Mouse (Mus musculus): ENCODE data around the gene Pkd1l2.

DNA sequence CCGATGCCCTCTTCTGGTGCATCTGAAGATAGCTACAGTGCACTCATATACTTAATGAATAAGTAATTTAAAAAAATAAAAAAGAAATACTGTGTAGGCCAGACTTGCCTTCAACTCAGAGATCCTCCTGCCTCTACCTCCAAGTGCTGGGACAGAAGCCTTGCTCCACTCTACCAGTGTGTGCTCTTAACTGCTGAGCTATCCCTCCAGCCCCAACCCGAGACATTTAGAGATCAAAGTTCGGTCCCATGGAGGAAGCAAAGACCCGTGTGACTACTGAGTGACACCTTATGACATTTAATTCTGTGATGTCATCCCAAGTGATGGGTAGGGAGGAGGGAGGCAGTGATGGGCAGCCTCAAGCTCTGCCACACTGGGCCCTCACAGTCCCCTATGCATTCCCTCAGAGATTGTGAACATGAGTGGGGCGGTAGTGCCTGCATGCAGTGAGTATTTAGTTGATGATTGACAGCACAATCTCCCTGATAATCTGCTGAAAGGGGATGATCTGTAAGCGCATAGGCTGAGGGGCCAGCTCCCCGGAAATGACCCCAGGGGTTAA lies 44.8 kb downstream of the Pkd1l2 start:
- no peak for TF ChIP-seq POLR2A (IDR thresholded peaks at IDR 0.05; ENCODE audit: low read depth, low read length)
- TF ChIP-seq CTCF (IDR thresholded peaks at IDR 0.05; ENCODE audit: extremely low read depth, insufficient read length, insufficient replicate concordance, low read depth, low read length): no peak

Measured in small intestine, adult 2 months (tissue).